Mouse (Mus musculus): ENCODE data around the gene 4921511C20Rik.

The 4921511C20Rik gene

GRCm38 (mm10) chrX:127393993-127394392 lies at the start of gene 4921511C20Rik:
4921511C20Rik (plus strand) TSS chrX:127394293.
- no peak for DNase-seq (ENCODE audit: low read depth, low spot score)

Data from retina, postnatal 7 days (tissue).